Mouse (Mus musculus) thymus, postnatal 4 days (tissue): ENCODE results near the gene Efna2.
"Not testable (repeated sequence)": the region's sequence is repeated elsewhere in the genome, so short reads cannot be mapped to it uniquely, and the experiment has no call there.

Experiments
- DNase-seq: peaks from one replicate; pipeline ENCODE4 v3.0.0; 2021

Gene Efna2

DNA sequence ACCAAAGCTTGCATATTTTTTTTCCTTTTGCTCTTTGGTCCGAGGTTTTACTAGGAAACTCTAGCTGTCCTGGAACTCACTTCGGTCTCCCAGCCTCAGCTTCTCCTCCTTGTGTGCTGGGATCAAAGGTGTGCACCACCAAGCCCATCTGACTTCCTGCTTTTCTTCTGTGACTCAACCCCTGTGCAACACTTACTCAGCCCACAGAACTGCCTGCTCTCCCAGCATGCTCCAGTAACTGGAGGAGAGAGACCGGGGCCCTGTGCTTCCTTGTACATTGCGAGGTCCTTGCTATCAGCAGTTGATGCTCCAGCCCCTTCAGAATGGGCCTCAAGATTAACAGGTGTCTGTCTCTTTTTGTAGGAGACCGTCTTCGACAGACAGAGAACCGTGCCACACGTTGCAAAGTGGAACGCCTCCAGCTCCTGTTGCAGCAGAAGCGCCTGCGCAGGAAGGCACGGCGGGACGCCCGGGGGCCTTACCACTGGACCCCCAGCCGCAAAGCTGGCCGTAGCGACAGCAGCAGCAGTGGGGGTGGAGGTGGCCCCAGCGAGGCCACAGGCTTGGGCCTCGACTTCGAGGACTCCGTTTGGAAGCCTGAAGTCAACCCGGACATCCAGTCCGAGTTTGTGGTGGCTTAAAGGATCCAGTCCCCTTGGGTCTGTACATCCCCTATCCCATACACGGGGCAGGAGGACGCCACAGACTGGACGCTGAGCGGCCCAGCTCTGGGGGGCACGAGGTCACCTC lies 23.1 kb upstream of the Efna2 start:
- no peak for DNase-seq

DNA sequence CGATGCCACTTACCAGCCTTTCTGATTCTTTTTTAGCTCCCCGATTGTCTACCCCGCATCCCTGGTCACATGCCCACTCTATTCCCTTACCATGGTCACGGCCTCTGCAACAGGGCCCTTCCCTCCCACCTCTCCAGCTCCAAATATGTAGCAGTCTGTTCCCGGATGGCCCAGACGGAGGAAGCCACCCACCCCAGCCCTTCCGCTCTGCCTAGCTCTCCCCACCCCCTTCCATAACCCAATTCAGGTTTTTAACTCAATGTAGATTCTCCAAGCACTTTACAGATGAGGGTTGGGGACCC lies 22.6 kb upstream of the Efna2 start:
- no peak for DNase-seq

DNA sequence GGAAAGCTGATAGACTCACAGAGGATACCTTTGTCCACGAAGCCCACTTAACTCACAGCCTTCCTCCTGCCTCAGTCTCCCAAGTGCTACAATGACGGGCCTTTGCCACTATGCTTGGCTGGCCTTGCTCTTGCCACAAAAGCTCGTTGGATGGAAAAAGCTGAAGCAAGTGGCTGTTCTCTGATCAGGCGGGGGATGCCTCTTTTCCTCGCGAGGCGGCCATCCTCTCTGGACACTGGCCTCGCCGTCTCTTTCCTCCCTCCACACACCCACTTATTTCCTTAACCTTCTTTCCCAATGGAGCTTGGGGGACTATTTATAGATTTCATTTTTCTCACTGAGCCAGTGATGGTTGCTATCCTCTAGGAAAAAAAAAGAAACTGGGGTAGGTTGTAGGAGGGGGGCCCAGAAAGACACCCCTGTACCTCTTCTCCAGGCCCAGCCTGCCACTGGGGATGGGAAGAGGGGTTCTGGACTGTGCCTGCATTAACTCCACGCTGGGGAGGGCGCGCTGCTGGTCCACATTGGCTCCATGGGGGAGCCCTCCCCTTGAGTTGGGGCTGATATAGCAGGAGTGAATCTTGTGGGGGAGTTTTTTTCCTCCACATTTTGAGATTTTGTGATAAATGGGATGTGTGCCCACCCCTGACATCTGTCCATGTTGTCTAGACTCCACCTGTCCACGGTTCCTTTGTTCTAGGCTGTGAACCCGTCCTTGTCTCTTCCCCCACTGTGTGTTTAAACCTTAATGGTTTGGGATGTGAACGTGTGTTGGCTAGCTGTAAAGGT lies 21.9 kb upstream of the Efna2 start:
- peak; percentile 37 for DNase-seq

DNA sequence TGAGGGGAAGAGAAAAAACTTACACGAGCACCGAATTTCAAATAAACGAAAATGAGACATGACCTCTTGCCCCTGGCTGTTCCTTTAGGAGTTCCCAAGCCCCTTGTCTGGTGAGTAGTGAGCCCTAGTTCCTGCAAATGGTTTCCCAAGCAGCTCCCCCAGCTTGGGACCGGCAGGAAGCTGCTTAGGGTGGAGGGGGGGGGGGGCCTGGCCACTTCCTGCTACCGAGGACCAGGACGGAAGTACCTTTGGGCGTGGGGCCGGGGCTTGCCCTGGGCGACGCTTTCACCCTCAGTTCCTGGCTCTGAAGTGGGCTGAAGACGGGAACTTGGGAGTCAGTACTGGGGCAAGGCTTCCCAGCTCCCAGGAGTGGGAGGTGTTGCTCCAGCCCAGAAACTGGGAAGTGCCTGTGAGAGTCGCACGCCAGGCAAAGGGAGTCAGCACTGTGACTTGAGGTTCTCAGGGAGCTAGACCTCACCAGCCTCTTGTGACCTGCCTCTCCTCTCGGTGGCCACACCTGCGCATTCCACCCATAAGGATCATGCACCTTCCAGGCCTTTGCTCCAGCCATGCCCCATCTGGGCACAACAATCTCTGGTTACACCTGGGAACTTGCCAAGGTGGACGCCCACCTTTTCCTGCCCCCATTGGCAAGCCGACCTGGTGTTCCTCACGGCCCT lies 20.8 kb upstream of the Efna2 start:
- peak; percentile 75 for DNase-seq

DNA sequence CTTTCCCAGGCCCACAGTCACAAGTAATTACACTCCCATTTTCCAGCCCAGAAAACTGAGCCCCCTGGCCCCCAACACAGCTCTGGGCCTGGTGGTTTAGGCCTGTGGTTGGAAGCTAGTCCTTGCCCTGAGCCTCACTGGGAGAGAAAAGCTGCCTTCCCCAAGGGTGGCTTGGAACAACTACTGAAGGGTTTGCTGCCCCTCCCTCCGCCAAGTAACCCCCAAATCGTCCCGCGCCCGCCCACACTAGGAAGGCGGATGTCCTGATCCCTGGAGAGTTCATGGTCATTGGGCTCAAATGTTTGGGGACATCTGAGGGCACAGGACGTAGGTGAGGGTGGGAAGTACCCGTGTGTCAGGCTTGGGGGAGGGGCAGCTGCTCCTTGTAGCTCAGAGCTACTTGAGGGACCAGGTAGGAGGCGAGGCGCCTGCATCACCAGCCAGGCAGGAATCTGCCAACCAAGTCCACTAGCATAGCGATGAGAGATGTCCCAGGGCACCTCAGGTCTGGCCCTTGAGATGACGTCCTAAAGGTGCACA lies 20.2 kb upstream of the Efna2 start:
- DNase-seq, result peak; percentile 81

DNA sequence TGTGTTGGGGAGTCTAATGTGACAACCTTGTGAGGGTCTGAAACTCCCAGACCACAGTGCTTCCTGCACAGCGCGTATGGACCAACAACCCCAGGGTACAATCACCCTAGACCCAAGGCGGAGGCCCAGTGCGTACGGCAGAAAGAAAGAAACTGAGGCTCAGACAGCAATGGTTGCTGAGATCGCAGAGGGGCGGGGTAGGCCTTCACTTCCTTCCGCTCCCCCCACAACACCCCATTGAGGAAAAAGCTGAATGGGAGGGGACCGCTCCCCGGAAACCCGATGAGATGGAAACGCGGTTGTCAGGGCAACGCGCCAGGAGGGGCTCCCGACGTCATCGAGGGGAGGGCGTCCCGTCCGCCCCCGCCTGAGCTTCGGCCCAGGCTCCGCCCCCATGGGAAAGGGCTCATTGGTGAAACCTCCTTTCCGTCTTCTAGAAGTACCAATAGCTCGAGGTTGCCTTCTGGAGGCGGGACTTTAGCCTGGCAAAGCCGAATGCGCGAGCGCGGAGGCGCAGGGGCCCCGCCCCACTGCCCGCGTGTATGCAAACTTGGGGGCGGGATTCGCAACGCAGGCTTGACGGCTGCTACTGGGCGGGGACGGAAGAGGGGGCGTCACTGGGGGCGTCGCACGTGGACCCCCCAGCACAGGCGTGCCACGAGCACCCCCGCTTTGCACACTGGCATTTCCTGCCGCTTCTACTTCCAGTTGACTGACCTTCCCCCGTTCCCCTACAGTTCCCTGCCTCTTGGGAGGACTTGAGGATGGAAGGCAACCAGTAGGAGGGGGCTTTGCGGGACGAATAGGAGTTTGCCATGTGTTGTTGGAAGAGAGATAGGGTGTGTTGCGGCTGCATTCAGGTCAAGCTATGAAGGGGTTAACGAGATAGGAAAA lies 19.5 kb upstream of the Efna2 start:
- DNase-seq, result peak; percentile 99

DNA sequence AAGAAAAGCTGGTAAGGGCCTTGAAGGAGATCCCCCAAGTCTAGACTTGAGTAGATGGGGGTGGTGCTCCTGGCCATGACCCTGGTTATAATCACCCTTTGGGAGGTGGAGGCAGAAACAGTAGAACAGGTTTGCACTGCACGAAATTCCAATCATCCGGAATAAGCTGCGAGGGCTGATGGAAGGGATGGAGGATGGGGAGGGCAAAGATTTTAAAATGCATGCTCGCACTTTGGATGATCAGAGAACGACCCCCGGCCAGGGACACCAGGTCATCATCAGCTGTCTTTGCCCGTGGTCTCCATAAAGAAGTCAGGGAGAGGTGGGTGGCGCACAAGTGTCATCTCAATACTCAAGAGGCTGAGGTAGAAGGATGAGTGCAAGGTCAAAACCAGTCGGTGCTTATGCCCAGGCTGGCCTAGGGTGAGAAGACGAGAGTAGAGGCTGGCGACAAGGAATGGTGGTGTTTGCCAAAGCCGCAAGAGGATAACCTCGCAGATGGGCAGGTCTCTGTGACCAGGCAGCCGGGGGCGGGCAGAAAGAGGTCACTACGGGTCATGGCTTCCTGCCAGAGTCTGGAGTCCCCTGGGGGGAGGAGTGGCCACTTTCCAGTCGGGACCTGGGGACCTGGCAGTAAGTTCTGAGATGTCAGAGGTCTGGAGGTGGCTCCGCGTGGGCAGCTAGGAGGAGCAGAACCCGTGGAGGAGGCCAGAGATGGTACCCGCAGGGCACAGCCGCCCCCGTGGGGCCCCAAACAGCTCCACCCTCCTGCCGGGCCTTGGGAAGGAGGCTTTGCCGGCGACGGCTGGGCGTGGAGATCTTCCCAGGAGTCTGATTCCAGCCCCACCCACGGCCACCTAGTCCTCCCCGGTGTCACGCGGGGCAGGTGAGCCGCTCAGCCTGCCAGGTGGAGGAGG lies 18.6 kb upstream of the Efna2 start:
- peak; percentile 71 for DNase-seq

DNA sequence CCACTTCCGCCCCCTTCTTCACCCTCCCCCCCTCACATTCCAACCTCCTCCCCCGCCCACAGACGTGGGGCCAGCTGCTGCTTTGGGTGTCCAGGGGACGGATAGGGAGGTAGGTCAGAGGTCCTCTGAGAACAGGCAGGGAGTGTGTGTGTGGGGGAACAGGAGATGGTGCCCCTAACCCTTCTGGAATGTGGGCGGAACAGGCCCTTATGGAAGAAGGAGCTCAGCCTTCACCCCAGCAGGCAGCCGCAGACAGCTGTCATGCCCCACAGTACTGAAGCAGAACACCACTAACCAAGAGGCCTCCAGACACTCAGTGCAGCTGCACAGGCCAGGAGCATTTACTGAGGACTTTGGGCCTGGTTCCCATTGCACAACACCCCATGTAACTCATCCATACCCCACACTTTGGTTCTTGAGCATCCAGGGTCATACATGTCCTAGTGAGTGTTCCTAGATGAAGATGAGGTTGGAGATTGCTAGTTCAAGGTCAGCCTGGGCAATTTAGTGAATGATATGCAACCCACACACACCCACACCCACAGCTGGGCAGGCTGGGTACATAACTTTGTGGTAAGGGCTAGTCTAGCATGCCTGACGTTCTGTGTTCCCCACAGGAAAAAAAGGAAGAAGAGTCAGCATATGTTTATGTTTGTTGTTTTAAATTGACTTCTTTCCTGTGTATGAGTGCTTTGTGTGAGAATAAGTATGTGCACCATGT lies 17.6 kb upstream of the Efna2 start:
- peak; percentile 65 for DNase-seq

DNA sequence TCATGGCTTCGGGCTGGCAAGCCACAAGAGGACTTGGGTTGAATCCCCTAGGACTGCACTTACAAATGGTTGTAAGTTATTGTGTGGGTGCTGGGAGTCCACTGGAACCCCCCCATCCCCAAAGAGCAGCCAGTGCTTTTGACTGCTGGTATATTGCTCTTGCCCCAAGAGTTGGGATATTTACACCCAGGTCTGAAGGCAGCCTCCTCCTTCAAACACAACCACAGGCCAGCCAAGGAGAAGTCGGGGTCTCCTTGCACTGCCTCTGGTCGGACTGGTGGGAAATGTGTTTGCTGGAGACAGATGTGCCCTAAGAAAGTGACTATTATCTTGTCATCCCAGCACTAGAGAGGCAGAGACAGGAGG lies 17.1 kb upstream of the Efna2 start:
- DNase-seq, result no peak

DNA sequence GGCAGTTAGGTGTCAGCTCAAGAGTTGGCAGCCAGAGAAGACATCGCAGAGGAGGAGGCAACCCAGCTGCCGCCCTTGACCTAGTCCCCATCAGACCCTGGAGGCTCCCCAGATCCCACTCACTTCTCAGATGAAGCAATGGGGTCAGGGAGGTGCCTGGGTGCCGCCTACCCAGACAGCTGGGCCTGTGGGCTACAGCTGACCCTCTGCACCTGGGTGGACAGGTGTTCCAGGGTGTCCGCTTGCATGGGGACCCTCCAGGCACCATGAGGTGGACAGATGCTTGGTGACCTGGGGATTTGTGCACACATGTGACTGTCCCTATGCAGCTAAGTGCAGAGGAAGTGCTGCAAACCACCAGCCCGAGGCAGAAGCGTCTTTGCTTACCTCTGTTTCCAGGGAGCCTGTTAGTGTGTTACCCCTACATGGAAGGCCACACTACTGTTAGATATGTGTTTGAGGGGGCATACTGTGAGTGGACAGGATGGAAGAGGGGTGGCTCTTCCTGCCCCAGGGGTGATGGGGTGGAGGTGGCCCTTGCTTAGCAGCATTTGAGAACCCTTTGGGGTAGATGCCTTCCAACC lies 16.5 kb upstream of the Efna2 start:
- peak; percentile 50 for DNase-seq

DNA sequence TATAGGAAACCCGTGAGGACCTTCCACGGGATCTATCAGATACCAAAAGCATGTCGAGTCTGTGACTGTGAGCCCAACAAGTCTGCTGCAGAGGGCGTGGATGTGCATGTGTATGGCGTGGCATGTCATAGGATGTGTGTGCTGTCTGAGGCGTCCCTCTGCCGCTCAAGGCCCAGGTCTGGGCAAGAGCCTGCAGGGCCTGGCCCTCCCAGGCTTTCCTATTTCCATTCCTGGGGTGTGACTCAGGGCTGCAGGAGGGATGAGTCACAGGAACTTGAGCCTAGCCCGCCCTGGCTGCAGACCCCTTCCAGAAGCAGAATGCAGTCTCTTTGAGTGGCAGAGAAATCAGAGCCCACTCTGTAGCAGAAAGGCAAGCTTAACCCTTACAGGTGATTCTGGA lies 15.6 kb upstream of the Efna2 start:
- DNase-seq, result peak; percentile 36

DNA sequence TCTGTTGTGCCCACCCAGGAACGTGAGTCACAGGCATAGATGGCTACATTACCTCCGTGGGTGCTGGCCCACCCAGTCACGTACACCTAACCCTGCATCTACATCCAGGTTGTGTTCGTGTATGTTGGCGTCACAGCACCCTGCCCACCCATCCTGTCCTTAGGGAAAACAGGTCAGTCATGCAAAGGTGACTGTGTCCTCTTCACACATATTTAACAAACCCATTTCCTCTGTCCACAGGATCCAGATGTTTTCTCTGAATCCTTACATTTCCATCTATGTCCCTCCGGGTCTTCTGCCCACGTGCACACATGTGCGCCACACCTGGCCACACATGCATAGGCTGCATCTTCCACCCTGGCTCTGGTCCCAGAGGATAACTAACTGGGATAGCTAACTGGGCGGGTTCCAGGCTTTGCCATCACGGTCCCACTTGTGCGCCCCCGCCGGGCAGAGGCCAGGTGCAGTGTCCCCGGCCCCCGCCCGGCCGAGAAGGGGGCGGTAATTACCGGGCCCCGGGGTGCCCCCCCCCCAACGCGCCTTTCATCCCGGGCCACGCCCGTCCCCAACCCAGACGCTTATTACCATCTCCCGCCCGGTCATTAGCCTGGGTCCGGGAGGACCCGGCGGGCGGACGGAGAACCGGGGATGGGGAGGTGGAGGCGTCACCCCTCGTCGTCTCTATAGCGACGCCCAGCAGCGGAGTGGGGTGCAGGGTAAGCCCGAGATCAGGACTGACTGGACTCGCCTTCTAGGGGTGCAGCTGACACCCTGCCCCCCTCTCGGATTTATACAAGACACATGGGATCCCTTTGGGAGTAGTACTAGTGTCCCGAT lies 14.9 kb upstream of the Efna2 start:
- no peak for DNase-seq

DNA sequence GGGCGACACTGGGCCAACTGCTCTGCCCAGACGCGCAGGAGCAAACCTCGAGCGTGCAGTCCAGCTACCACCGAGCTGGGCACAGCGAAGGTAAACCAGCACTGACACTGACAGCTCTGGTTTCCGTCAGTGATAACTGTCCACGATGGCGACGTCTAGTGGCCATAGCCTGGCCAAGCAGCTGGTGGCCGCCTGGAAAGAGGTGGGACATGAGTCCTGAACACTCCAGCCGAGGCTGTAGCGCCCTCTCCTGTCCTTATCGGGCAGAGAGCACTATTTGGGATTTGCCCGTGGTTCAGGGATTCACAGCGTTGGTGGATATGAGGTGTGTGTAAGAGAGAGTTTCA lies 14.3 kb upstream of the Efna2 start:
- DNase-seq, result peak; percentile 92

DNA sequence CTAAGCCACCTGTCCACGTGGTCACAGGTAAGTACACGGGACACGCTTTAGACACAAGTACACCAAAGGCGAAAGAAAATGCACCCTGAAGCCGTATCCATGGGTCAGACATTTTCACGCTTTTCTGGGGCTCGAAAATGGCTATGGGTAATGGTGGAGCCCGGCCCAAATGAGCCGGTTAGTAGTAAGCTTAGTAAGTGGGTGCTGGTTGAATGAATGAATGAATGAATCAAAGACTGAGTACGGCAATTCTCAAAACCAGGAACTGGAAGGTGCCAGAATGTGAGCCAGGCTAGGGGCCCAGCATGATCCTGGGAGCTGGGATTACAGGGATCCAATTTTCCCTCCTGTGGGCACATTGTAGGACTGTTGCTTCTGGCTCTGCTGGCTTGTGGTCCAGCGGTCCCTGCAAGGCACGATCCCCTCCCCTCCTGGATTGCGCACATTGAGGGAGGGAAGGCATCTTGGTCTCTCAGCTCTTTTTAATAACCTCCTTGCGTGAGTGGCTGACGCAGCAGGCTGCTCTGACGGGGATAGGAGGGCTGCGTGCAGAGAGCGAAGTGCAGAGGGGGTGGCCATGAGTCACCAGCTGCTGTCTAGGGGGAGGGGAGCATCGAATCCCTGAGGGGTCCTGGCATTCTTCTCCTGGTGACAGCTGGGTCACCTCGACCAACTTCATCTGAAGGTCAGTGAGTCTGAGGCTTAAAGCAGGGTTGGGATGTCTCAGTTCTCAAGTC lies 13.7 kb upstream of the Efna2 start, which contains the start of gene Cirbp:
Gene Cirbp, plus strand, starts transcription at position 594 of the 737 bp plus-strand sequence.
- DNase-seq, result peak; percentile 33

DNA sequence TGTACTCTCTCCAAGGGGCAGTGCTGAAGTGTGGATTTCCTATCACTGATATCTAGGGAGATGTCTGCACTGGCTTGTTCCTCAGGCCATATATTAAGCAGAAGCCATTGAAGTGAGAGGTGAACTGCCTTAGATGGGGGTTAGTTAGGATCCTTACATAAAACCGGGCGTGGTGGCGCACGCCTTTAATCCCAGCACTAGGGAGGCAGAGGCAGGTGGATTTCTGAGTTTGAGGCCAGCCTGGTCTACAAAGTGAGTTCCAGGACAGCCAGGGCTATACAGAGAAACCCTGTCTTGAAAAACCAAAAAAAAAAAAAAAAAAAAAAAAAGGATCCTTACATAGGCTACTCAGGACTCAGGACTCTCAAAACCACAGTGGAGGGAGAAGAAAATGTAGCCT lies 13.1 kb upstream of the Efna2 start:
- not testable (repeated sequence) for DNase-seq

DNA sequence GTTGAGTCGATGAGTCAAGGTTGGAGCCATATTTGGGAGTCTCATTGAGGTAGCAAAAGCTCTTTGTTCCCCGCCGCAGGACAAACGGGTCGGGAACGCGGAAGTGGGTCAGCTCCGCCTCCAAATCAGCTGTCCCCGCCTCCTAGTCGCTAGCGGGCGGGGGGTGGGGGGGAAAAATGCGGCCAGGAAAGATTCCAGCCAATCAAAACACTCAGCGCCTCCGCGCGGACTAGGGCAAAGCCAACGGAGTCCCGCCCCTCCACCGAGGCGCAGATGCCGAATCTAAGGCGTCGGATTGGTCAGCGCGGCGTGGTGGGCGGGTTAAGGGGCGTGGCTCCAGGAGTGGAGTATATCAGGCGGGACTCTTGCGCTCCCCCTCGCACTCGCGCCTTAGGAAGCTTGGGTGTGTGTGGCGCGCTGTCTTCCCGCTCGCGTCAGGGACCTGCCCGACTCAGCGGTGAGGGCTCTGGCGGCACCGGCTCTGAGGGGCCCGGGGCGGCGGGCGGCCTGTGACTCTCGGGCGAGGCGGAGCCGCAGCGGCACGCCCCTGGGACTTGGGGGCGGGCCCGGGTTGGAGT lies 11.7 kb upstream of the Efna2 start:
- peak; percentile 99 for DNase-seq

DNA sequence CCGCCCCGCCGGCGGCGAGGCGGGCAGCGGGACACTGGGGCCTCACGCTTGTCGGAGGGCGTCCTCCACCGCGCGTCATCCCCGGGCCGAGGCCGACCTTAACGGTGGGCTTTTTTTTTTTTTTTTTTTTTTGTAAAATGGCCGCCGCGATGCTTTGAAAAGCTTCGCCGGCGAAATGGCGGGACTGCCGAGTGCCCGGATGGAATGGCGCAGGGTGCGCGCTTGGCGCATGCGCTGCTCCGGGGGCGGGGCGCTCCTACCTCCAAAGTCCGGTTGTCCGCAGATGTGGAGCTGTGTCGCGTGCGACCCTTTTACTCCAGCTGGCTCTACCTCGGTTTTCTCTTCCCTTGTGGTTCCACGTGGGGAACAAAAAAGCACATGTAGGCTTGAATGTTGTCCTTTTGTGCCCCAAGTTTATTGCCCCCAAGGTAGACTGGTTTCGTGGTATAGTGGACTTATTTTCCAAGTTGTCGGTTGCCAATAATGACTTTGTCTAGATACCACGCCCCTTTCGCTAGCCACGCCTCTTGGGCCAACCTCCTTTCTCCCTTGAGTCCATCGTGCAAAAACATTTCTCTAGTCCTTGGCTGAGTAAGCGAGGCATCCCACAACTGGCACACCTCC lies 11.1 kb upstream of the Efna2 start:
- DNase-seq, result peak; percentile 93

DNA sequence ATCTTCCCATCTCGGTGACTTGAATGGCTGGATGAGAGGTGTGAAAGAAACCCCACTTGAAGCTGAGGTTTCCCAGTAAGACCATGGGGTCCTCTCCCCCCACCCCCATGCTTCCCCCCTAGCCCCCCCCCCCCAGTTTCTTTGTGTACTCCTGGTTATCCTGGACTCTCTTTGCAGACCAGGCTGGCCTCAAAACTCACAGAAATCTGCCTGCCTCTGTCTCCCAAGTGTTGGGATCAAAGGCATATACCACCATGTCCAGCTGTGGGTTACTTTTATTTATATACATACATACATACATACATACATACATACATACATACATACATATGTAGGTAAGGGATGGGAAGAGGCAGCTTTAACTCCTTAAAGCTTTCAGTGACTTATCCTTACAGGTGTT lies 10.2 kb upstream of the Efna2 start:
- DNase-seq, result no peak
